Mouse (Mus musculus) neural tube, embryonic 15.5 days (tissue): ENCODE results near the gene Tspan33. TPM values are rescaled to one million over a fixed set of nuclear protein-coding genes. Genes with fewer than 3 reads are reported as not detected.

Source experiments
- ATAC-seq: fragments of 200-750 bp; cut with Nextera tagmentation; 2 replicates; pipeline ENCODE4 v1.8.0; 2017; ENCODE audit warnings: mild to moderate bottlenecking, moderate TSS enrichment, moderate library complexity; ENCODE audit not compliant: low FRiP score
- H3K27ac ChIP-seq: fragments of 300-500 bp; sonication (generic); replicated peaks from 2 replicates; pipeline ENCODE4 v1.5.1; 2015; ENCODE audit warnings: mild to moderate bottlenecking, inconsistent platforms
- H3K27me3 ChIP-seq: fragments of 300-500 bp; sonication (generic); replicated peaks from 2 replicates; pipeline ENCODE4 v1.6.1; 2015; ENCODE audit warnings: inconsistent platforms
- H3K36me3 ChIP-seq: fragments of 300-500 bp; sonication (generic); 2 replicates; pipeline ENCODE4 v1.6.1; 2015; ENCODE audit warnings: inconsistent platforms
- H3K4me1 ChIP-seq: fragments of 300-500 bp; sonication (generic); 2 replicates; pipeline ENCODE4 v1.6.1; 2015; ENCODE audit warnings: inconsistent platforms
- H3K4me2 ChIP-seq: fragments of 300-500 bp; sonication (generic); 2 replicates; pipeline ENCODE4 v1.6.1; 2015; ENCODE audit warnings: inconsistent platforms, mild to moderate bottlenecking, moderate library complexity
- H3K4me3 ChIP-seq: fragments of 300-500 bp; sonication (generic); replicated peaks from 2 replicates; pipeline ENCODE4 v1.5.1; 2015; ENCODE audit warnings: mild to moderate bottlenecking, inconsistent platforms
- H3K9ac ChIP-seq: fragments of 300-500 bp; sonication (generic); replicated peaks from 2 replicates; pipeline ENCODE4 v1.6.1; 2015; ENCODE audit warnings: mild to moderate bottlenecking, inconsistent platforms
- H3K9me3 ChIP-seq: fragments of 300-500 bp; sonication (generic); replicated peaks from 2 replicates; pipeline ENCODE4 v1.6.1; 2016; ENCODE audit warnings: inconsistent platforms
- WGBS: fragments of 180-500 bp; shearing (Covaris S2); methylation state at CpG from one replicate; pipeline ENCODE4 v1.1.7; 2015; ENCODE audit warnings: mixed read lengths; 5-methylcytosine and 5-hydroxymethylcytosine counted together
- polyA plus RNA-seq: library from polyadenylated mRNA; unstranded; fragments of >200 nt; fragmentation: Nextera tagmentation; extraction: Ambion mirVana; gene quantifications from 2 replicates; pipeline ENCODE4 v1.2.1, GENCODE M21; 2015

The Tspan33 gene
- polyA plus RNA-seq, 1 experiment from 2014 or later, result 11.0 TPM

GRCm38 (mm10) chr6:29726576-29727200 is 32.7 kb downstream of the Tspan33 start:
- H3K27ac ChIP-seq, result no peak overlapping the region
- H3K36me3 ChIP-seq, result no peaks in the 10 kb centered on the region
- H3K27me3 ChIP-seq, result no peaks in the 10 kb centered on the region
- H3K9me3 ChIP-seq, result no peaks in the 10 kb centered on the region
- no peak overlapping the region for H3K9ac ChIP-seq
- no peak overlapping the region for H3K4me3 ChIP-seq
- H3K4me2 ChIP-seq, result no peak overlapping the region
- no peaks in the 10 kb centered on the region for H3K4me1 ChIP-seq
- 51% methylated on average over 1 of the region's 1 CpGs for WGBS
- ATAC-seq, result no peak

- H3K27me3 ChIP-seq, result no peaks in the 10 kb centered on the region
- no peak overlapping the region for H3K4me3 ChIP-seq
- no peaks in the 10 kb centered on the region for H3K9me3 ChIP-seq
- no peak overlapping the region for H3K9ac ChIP-seq
- no peak for ATAC-seq
- WGBS, result 90% methylated on average over 3 of the region's 3 CpGs
- H3K4me2 ChIP-seq, result no peak overlapping the region
- H3K27ac ChIP-seq, result no peak overlapping the region
- H3K4me1 ChIP-seq, result no peaks in the 10 kb centered on the region
- H3K36me3 ChIP-seq, result no peaks in the 10 kb centered on the region
Observed at GRCm38 (mm10) chr6:29728035-29728434, 34.0 kb downstream of the Tspan33 start.

GRCm38 (mm10) chr6:29729491-29729890 is 35.5 kb downstream of the Tspan33 start:
- Histone ChIP-seq H3K27ac (no peak overlapping the region), H3K27me3 (no peaks in the 10 kb centered on the region), H3K9me3 (no peaks in the 10 kb centered on the region), H3K36me3 (no peaks in the 10 kb centered on the region), H3K9ac (no peak overlapping the region), H3K4me1 (no peaks in the 10 kb centered on the region), H3K4me2 (no peak overlapping the region), H3K4me3 (no peak overlapping the region)
- no peak for ATAC-seq
- WGBS, result 78% methylated on average over 1 of the region's 1 CpGs

- Histone ChIP-seq H3K27me3 (no peaks in the 10 kb centered on the region), H3K9me3 (no peaks in the 10 kb centered on the region), H3K36me3 (no peaks in the 10 kb centered on the region), H3K4me2 (peak within 1 kb of the TSS; percentile 95), H3K9ac (peak within 1 kb of the TSS; percentile 74), H3K4me1 (peaks cover 16% of the 10 kb centered on the region; the same call in 1 of the 2 replicates), H3K4me3 (peak within 1 kb of the TSS; percentile 71), H3K27ac (peak within 1 kb of the TSS; percentile 79)
- WGBS, result under 1% methylated on average over 23 of the region's 30 CpGs
- ATAC-seq, result peak; percentile 95
Observed at GRCm38 (mm10) chr6:29735336-29735688, 41.3 kb downstream of the Tspan33 start, which contains the start of gene Smo. Smo (plus strand) TSS chr6:29735503.

- Histone ChIP-seq H3K27ac (peak overlapping the region; percentile 79), H3K27me3 (no peaks in the 10 kb centered on the region), H3K4me2 (peak overlapping the region; percentile 95), H3K9ac (peak overlapping the region; percentile 74), H3K4me3 (peak overlapping the region; percentile 71), H3K9me3 (no peaks in the 10 kb centered on the region), H3K36me3 (no peaks in the 10 kb centered on the region), H3K4me1 (peaks cover 16% of the 10 kb centered on the region; the same call in 1 of the 2 replicates)
- under 1% methylated on average over 64 of the region's 75 CpGs for WGBS
- peak; percentile 78 for ATAC-seq
Observed at GRCm38 (mm10) chr6:29735689-29736451, 41.8 kb downstream of the Tspan33 start.

- H3K27ac ChIP-seq, result peak overlapping the region; percentile 79
- no peak for ATAC-seq
- H3K9ac ChIP-seq, result peak overlapping the region; percentile 74
- H3K4me3 ChIP-seq, result peak overlapping the region; percentile 71
- H3K9me3 ChIP-seq, result no peaks in the 10 kb centered on the region
- H3K27me3 ChIP-seq, result no peaks in the 10 kb centered on the region
- no peaks in the 10 kb centered on the region for H3K36me3 ChIP-seq
- peaks cover 16% of the 10 kb centered on the region; the same call in 1 of the 2 replicates for H3K4me1 ChIP-seq
- peak overlapping the region; percentile 95 for H3K4me2 ChIP-seq
- WGBS, result 22% methylated on average over 13 of the region's 13 CpGs
Observed at GRCm38 (mm10) chr6:29736610-29737458, 42.8 kb downstream of the Tspan33 start.

GRCm38 (mm10) chr6:29751466-29752152 is 57.6 kb downstream of the Tspan33 start:
- Histone ChIP-seq H3K9me3 (0 out of 2 replicates have a peak, but pooled peaks cover 4% of the 10 kb centered on the region), H3K4me1 (0 out of 2 replicates have a peak, but pooled peaks cover 3% of the 10 kb centered on the region), H3K9ac (no peak overlapping the region), H3K4me2 (no peak overlapping the region), H3K27ac (no peak overlapping the region), H3K27me3 (no peaks in the 10 kb centered on the region), H3K4me3 (no peak overlapping the region), H3K36me3 (no peaks in the 10 kb centered on the region)
- ATAC-seq, result no peak
- 91% methylated on average over 3 of the region's 3 CpGs for WGBS

GRCm38 (mm10) chr6:29753336-29753735 is 59.3 kb downstream of the Tspan33 start:
- H3K9me3 ChIP-seq, result no peaks in the 10 kb centered on the region
- 70% methylated on average over 11 of the region's 11 CpGs for WGBS
- no peaks in the 10 kb centered on the region for H3K27me3 ChIP-seq
- 0 out of 2 replicates have a peak, but pooled peaks cover 3% of the 10 kb centered on the region for H3K4me1 ChIP-seq
- no peak for ATAC-seq
- H3K4me3 ChIP-seq, result no peak overlapping the region
- no peaks in the 10 kb centered on the region for H3K36me3 ChIP-seq
- H3K9ac ChIP-seq, result no peak overlapping the region
- H3K4me2 ChIP-seq, result no peak overlapping the region
- H3K27ac ChIP-seq, result no peak overlapping the region

- H3K27me3 ChIP-seq, result no peaks in the 10 kb centered on the region
- no peak overlapping the region for H3K27ac ChIP-seq
- 0 out of 2 replicates have a peak, but pooled peaks cover 2% of the 10 kb centered on the region for H3K36me3 ChIP-seq
- H3K4me1 ChIP-seq, result 0 out of 2 replicates have a peak, but pooled peaks cover 3% of the 10 kb centered on the region
- ATAC-seq, result no peak
- H3K4me3 ChIP-seq, result no peak overlapping the region
- H3K9me3 ChIP-seq, result no peaks in the 10 kb centered on the region
- 73% methylated on average over 5 of the region's 5 CpGs for WGBS
- H3K4me2 ChIP-seq, result no peak overlapping the region
- H3K9ac ChIP-seq, result no peak overlapping the region
Observed at GRCm38 (mm10) chr6:29756001-29756400, 62.0 kb downstream of the Tspan33 start.

GRCm38 (mm10) chr6:29756476-29756875 is 62.5 kb downstream of the Tspan33 start:
- Histone ChIP-seq H3K4me3 (no peak overlapping the region), H3K9ac (no peak overlapping the region), H3K9me3 (no peaks in the 10 kb centered on the region), H3K27ac (no peak overlapping the region), H3K4me1 (0 out of 2 replicates have a peak, but pooled peaks cover 3% of the 10 kb centered on the region), H3K27me3 (no peaks in the 10 kb centered on the region), H3K36me3 (0 out of 2 replicates have a peak, but pooled peaks cover 2% of the 10 kb centered on the region), H3K4me2 (no peak overlapping the region)
- ATAC-seq, result no peak
- WGBS, result 85% methylated on average over 4 of the region's 4 CpGs

GRCm38 (mm10) chr6:29758417-29758816 is 64.4 kb downstream of the Tspan33 start:
- no peak; the same call in 1 of the 2 replicates for ATAC-seq
- WGBS, result 48% methylated on average over 4 of the region's 4 CpGs
- H3K36me3 ChIP-seq, result 0 out of 2 replicates have a peak, but pooled peaks cover 2% of the 10 kb centered on the region
- no peak overlapping the region for H3K9ac ChIP-seq
- no peaks in the 10 kb centered on the region for H3K27me3 ChIP-seq
- H3K4me3 ChIP-seq, result no peak overlapping the region
- no peak overlapping the region for H3K27ac ChIP-seq
- 0 out of 2 replicates have a peak, but pooled peaks cover 1% of the 10 kb centered on the region for H3K4me1 ChIP-seq
- no peak overlapping the region for H3K4me2 ChIP-seq
- no peaks in the 10 kb centered on the region for H3K9me3 ChIP-seq
